Mouse (Mus musculus): ENCODE data around the gene Plcl1. TPM values are rescaled to one million over a fixed set of nuclear protein-coding genes. Genes with fewer than 3 reads are reported as not detected.

Plcl1 gene
- polyA plus RNA-seq, 1 experiment from 2014 or later = 4.1 TPM

- H3K9ac ChIP-seq (replicated peaks) = peak overlapping the region; percentile 67
- H3K27ac ChIP-seq (replicated peaks) = peak overlapping the region; percentile 56
- H3K4me2 ChIP-seq = peak overlapping the region; percentile 90
- H3K36me3 ChIP-seq = no peaks in the 10 kb centered on the region
- H3K9me3 ChIP-seq (replicated peaks) = no peaks in the 10 kb centered on the region
- ATAC-seq (ENCODE audit: low FRiP score) = peak; percentile 37; the same call in 1 of the 2 replicates
- peaks cover 11% of the 10 kb centered on the region for H3K4me1 ChIP-seq
- H3K4me3 ChIP-seq (replicated peaks) = peak overlapping the region; percentile 67
- 3% methylated on average over 34 of the region's 35 CpGs for WGBS
- H3K27me3 ChIP-seq (replicated peaks) = peaks cover 3% of the 10 kb centered on the region; the same call in 1 of the 2 replicates
Observed at GRCm38 (mm10) chr1:55406531-55407375, 1.0 kb downstream of the Plcl1 start.

- WGBS = 88% methylated on average over 2 of the region's 2 CpGs
- H3K36me3 ChIP-seq = no peaks in the 10 kb centered on the region
- H3K27me3 ChIP-seq (replicated peaks) = no peaks in the 10 kb centered on the region
- no peak overlapping the region for H3K4me2 ChIP-seq
- no peak for ATAC-seq (ENCODE audit: low FRiP score)
- H3K27ac ChIP-seq (replicated peaks) = no peak overlapping the region
- no peak overlapping the region for H3K9ac ChIP-seq (replicated peaks)
- H3K9me3 ChIP-seq (replicated peaks) = no peaks in the 10 kb centered on the region
- H3K4me3 ChIP-seq (replicated peaks) = no peak overlapping the region
- 0 out of 2 replicates have a peak, but pooled peaks cover 3% of the 10 kb centered on the region for H3K4me1 ChIP-seq
Observed at GRCm38 (mm10) chr1:55410670-55411069, 4.9 kb downstream of the Plcl1 start.

- Histone ChIP-seq H3K4me1 (0 out of 2 replicates have a peak, but pooled peaks cover 3% of the 10 kb centered on the region), H3K27me3 (replicated peaks) (no peaks in the 10 kb centered on the region), H3K9ac (replicated peaks) (no peak overlapping the region), H3K4me3 (replicated peaks) (no peak overlapping the region), H3K36me3 (no peaks in the 10 kb centered on the region), H3K9me3 (replicated peaks) (no peaks in the 10 kb centered on the region), H3K27ac (replicated peaks) (no peak overlapping the region), H3K4me2 (no peak overlapping the region)
- WGBS = 89% methylated on average over 2 of the region's 2 CpGs
- no peak for ATAC-seq (ENCODE audit: low FRiP score)
Observed at GRCm38 (mm10) chr1:55411079-55411478, 5.4 kb downstream of the Plcl1 start.

GRCm38 (mm10) chr1:55412569-55412968 lies 6.8 kb downstream of the Plcl1 start:
- no peaks in the 10 kb centered on the region for H3K36me3 ChIP-seq
- H3K4me3 ChIP-seq (replicated peaks) = no peak overlapping the region
- H3K9ac ChIP-seq (replicated peaks) = no peak overlapping the region
- no peak overlapping the region for H3K4me2 ChIP-seq
- ATAC-seq (ENCODE audit: low FRiP score) = no peak
- 11% methylated on average over 6 of the region's 6 CpGs for WGBS
- H3K4me1 ChIP-seq = 0 out of 2 replicates have a peak, but pooled peaks cover 3% of the 10 kb centered on the region
- no peak overlapping the region for H3K27ac ChIP-seq (replicated peaks)
- H3K27me3 ChIP-seq (replicated peaks) = no peaks in the 10 kb centered on the region
- H3K9me3 ChIP-seq (replicated peaks) = no peaks in the 10 kb centered on the region

GRCm38 (mm10) chr1:55413534-55413933 lies 7.8 kb downstream of the Plcl1 start:
- H3K9ac ChIP-seq (replicated peaks) = no peak overlapping the region
- H3K4me2 ChIP-seq = no peak overlapping the region
- no peaks in the 10 kb centered on the region for H3K36me3 ChIP-seq
- H3K4me1 ChIP-seq = 0 out of 2 replicates have a peak, but pooled peaks cover 3% of the 10 kb centered on the region
- no peaks in the 10 kb centered on the region for H3K9me3 ChIP-seq (replicated peaks)
- no peaks in the 10 kb centered on the region for H3K27me3 ChIP-seq (replicated peaks)
- no peak overlapping the region for H3K4me3 ChIP-seq (replicated peaks)
- ATAC-seq (ENCODE audit: low FRiP score) = no peak
- H3K27ac ChIP-seq (replicated peaks) = no peak overlapping the region
- WGBS = 95% methylated on average over 1 of the region's 1 CpGs

GRCm38 (mm10) chr1:55418968-55419367 lies 13.2 kb downstream of the Plcl1 start:
- Histone ChIP-seq H3K27ac (replicated peaks) (no peak overlapping the region), H3K4me1 (no peaks in the 10 kb centered on the region), H3K9me3 (replicated peaks) (no peaks in the 10 kb centered on the region), H3K36me3 (no peaks in the 10 kb centered on the region), H3K27me3 (replicated peaks) (no peaks in the 10 kb centered on the region), H3K9ac (replicated peaks) (no peak overlapping the region), H3K4me3 (replicated peaks) (no peak overlapping the region), H3K4me2 (no peak overlapping the region)
- ATAC-seq (ENCODE audit: low FRiP score) = no peak
- 90% methylated on average over 3 of the region's 3 CpGs for WGBS

- Histone ChIP-seq H3K4me1 (no peaks in the 10 kb centered on the region), H3K4me2 (no peak overlapping the region), H3K9ac (replicated peaks) (no peak overlapping the region), H3K4me3 (replicated peaks) (no peak overlapping the region), H3K9me3 (replicated peaks) (no peaks in the 10 kb centered on the region), H3K27me3 (replicated peaks) (no peaks in the 10 kb centered on the region), H3K27ac (replicated peaks) (no peak overlapping the region), H3K36me3 (no peaks in the 10 kb centered on the region)
- 77% methylated on average over 2 of the region's 2 CpGs for WGBS
- ATAC-seq (ENCODE audit: low FRiP score) = no peak
Observed at GRCm38 (mm10) chr1:55427607-55428006, 21.9 kb downstream of the Plcl1 start.

- H3K27ac ChIP-seq (replicated peaks) = no peak overlapping the region
- WGBS = 92% methylated on average over 2 of the region's 2 CpGs
Observed at GRCm38 (mm10) chr1:55429051-55429450, 23.3 kb downstream of the Plcl1 start.

GRCm38 (mm10) chr1:55429708-55430107 lies 24.0 kb downstream of the Plcl1 start:
- Histone ChIP-seq H3K4me2 (no peak overlapping the region), H3K36me3 (no peaks in the 10 kb centered on the region), H3K9me3 (replicated peaks) (no peaks in the 10 kb centered on the region), H3K27me3 (replicated peaks) (no peaks in the 10 kb centered on the region), H3K4me1 (no peaks in the 10 kb centered on the region), H3K27ac (replicated peaks) (no peak overlapping the region), H3K4me3 (replicated peaks) (no peak overlapping the region), H3K9ac (replicated peaks) (no peak overlapping the region)
- 98% methylated on average over 1 of the region's 1 CpGs for WGBS
- ATAC-seq (ENCODE audit: low FRiP score) = no peak

More at GRCm38 (mm10) chr1:55429051-55429450, 23.3 kb downstream of the Plcl1 start:
- Histone ChIP-seq H3K9me3 (replicated peaks) (no peaks in the 10 kb centered on the region), H3K36me3 (no peaks in the 10 kb centered on the region), H3K4me3 (replicated peaks) (no peak overlapping the region), H3K4me1 (no peaks in the 10 kb centered on the region), H3K4me2 (no peak overlapping the region), H3K9ac (replicated peaks) (no peak overlapping the region), H3K27me3 (replicated peaks) (no peaks in the 10 kb centered on the region)
- no peak for ATAC-seq (ENCODE audit: low FRiP score)

GRCm38 (mm10) chr1:55430587-55430986 lies 24.9 kb downstream of the Plcl1 start:
- Histone ChIP-seq H3K9me3 (replicated peaks) (no peaks in the 10 kb centered on the region), H3K27ac (replicated peaks) (no peak overlapping the region), H3K4me3 (replicated peaks) (no peak overlapping the region), H3K4me2 (no peak overlapping the region), H3K27me3 (replicated peaks) (no peaks in the 10 kb centered on the region), H3K4me1 (no peaks in the 10 kb centered on the region), H3K9ac (replicated peaks) (no peak overlapping the region), H3K36me3 (no peaks in the 10 kb centered on the region)
- WGBS = 97% methylated on average over 3 of the region's 3 CpGs
- ATAC-seq (ENCODE audit: low FRiP score) = no peak

GRCm38 (mm10) chr1:55436589-55436988 lies 30.9 kb downstream of the Plcl1 start:
- Histone ChIP-seq H3K4me3 (replicated peaks) (no peak overlapping the region), H3K9me3 (replicated peaks) (no peaks in the 10 kb centered on the region), H3K9ac (replicated peaks) (no peak overlapping the region), H3K4me2 (no peak overlapping the region), H3K36me3 (no peaks in the 10 kb centered on the region), H3K4me1 (no peaks in the 10 kb centered on the region), H3K27me3 (replicated peaks) (no peaks in the 10 kb centered on the region), H3K27ac (replicated peaks) (no peak overlapping the region)
- no peak for ATAC-seq (ENCODE audit: low FRiP score)
- WGBS = 84% methylated on average over 5 of the region's 5 CpGs

- Histone ChIP-seq H3K4me3 (replicated peaks) (no peak overlapping the region), H3K4me2 (no peak overlapping the region), H3K9me3 (replicated peaks) (no peaks in the 10 kb centered on the region), H3K4me1 (no peaks in the 10 kb centered on the region), H3K9ac (replicated peaks) (no peak overlapping the region), H3K36me3 (no peaks in the 10 kb centered on the region), H3K27me3 (replicated peaks) (no peaks in the 10 kb centered on the region), H3K27ac (replicated peaks) (no peak overlapping the region)
- no peak for ATAC-seq (ENCODE audit: low FRiP score)
- 82% methylated on average over 8 of the region's 8 CpGs for WGBS
Observed at GRCm38 (mm10) chr1:55437095-55437494, 31.4 kb downstream of the Plcl1 start.

Data from neural tube, embryonic 15.5 days (tissue).